Mouse (Mus musculus) limb, embryonic 10.5 days (tissue): ENCODE data around the gene Klhdc8a. TPM values are rescaled to one million over a fixed set of nuclear protein-coding genes. Genes with fewer than 3 reads are reported as not detected.
"Not testable (repeated sequence)": the region's sequence is repeated elsewhere in the genome, so short reads cannot be mapped to it uniquely, and the experiment has no call there.

Experiments used
- DNase-seq: peaks from one replicate; pipeline ENCODE4 v3.0.0-alpha.2; 2017; ENCODE audit warnings: low spot score
- H3K27ac ChIP-seq: fragments of 300-500 bp; sonication (generic); 2 replicates; pipeline ENCODE4 v1.5.1; 2016; ENCODE audit warnings: mild to moderate bottlenecking
- H3K27me3 ChIP-seq: fragments of 300-500 bp; sonication (generic); 2 replicates; pipeline ENCODE4 v1.6.1; 2016; ENCODE audit warnings: low read depth, mild to moderate bottlenecking; ENCODE audit not compliant: poor library complexity, severe bottlenecking
- H3K36me3 ChIP-seq: fragments of 300-500 bp; sonication (generic); 2 replicates; pipeline ENCODE4 v1.6.1; 2016; ENCODE audit warnings: mild to moderate bottlenecking, moderate library complexity
- H3K4me1 ChIP-seq: fragments of 300-500 bp; sonication (generic); 2 replicates; pipeline ENCODE4 v1.6.1; 2016
- H3K4me3 ChIP-seq: fragments of 300-500 bp; sonication (generic); 2 replicates; pipeline ENCODE4 v1.5.1; 2016; ENCODE audit warnings: mild to moderate bottlenecking, moderate library complexity
- H3K9me3 ChIP-seq: fragments of 300-500 bp; sonication (generic); replicated peaks from 2 replicates; pipeline ENCODE4 v1.6.1; 2016; ENCODE audit warnings: mild to moderate bottlenecking
- WGBS: fragments of 180-500 bp; shearing (Covaris S2); methylation state at CpG from one replicate; pipeline ENCODE4 v1.1.7; 2016; 5-methylcytosine and 5-hydroxymethylcytosine counted together
- polyA plus RNA-seq: library from polyadenylated mRNA; unstranded; fragments of >200 nt; fragmentation: Nextera tagmentation; extraction: Ambion mirVana; gene quantifications from 2 replicates; pipeline ENCODE4 v1.2.1, GENCODE M21; 2016

Klhdc8a gene
- polyA plus RNA-seq, 1 experiment from 2014 or later, result not detected

DNA sequence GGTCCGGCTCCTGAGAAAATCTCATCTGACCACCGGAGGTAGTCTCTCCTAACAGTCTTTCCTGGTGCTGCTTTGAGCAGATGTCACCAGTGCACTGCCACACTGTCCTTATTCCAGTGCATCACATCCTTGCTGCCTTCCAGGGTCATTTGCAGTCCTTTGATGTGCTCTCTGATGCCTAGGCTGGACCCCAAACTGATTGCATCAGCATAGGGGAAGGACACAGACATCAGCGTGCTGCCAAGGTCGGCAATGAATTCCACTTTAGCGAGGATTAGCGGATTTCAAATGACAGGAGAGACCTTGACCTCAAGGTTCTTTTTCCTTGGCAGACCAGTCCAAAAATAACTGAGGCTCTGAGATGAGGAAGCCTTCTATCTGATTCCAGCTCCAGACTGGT, 21.3 kb upstream of the Klhdc8a start:
- DNase-seq, result no peak
- no peaks in the 10 kb centered on the region for H3K36me3 ChIP-seq
- H3K4me3 ChIP-seq, result no peak overlapping the region
- no peak overlapping the region for H3K27ac ChIP-seq
- no peaks in the 10 kb centered on the region for H3K9me3 ChIP-seq
- H3K27me3 ChIP-seq, result no peaks in the 10 kb centered on the region
- H3K4me1 ChIP-seq, result no peaks in the 10 kb centered on the region
- 57% methylated on average over 6 of the region's 6 CpGs for WGBS

DNA sequence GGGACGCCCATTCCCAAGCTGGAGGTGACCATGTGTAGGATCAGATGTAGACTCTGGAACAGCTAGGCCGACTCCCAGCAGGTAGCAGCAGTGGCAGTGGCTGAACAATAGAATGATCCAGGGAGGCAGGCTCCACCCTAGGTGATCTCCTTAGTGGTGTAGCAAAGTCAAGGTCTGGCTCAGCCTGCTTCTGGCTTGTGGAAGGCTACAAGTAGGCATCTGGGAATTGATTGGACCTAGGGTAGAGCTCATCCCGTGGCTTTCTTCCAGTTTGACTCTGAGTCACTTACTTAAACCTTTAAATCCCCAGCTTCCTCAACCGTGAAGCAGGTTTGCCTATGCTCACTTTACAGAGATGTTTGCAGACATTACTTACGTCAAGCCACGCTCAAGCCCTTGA, 17.8 kb upstream of the Klhdc8a start:
- H3K27me3 ChIP-seq, H3K9me3 ChIP-seq, H3K4me1 ChIP-seq, DNase-seq, H3K27ac ChIP-seq, H3K4me3 ChIP-seq, H3K36me3 ChIP-seq: not testable (repeated sequence)
- 76% methylated on average over 6 of the region's 6 CpGs for WGBS

DNA sequence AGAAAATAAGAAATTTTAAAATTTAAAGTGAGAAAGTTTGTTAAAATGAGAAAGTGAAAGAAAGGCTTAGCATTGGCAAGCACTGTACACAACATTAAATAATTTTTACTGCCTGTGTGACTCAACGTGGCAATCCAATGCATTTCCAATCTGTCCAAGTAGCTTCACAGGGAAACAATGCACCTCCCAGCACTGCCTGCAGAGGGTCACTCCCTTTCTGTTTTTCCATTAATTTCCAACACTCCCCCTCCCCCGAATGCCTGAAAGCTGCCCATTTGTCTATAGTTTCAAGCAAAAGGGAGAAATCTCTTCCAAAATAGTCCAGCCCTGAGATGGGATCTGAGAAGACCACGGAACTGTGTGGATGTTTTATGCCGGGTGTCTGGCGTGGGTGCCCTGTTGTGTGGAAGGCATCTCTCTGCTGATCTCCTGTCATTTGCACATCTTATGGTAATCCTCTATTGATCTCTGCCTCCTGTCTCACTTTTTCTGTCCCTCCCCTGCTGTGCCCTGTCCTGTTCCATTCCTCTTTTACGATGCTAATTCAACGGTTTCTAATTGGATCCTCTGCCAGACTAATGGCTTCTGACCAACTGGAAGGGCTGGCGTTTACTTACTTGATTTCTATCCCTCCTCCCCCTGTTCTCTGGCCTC, 16.8 kb upstream of the Klhdc8a start:
- no peaks in the 10 kb centered on the region for H3K27me3 ChIP-seq
- no peak for DNase-seq
- no peaks in the 10 kb centered on the region for H3K9me3 ChIP-seq
- no peak overlapping the region for H3K27ac ChIP-seq
- H3K4me1 ChIP-seq, result no peaks in the 10 kb centered on the region
- H3K36me3 ChIP-seq, result no peaks in the 10 kb centered on the region
- H3K4me3 ChIP-seq, result no peak overlapping the region
- 19% methylated on average over 8 of the region's 8 CpGs for WGBS

DNA sequence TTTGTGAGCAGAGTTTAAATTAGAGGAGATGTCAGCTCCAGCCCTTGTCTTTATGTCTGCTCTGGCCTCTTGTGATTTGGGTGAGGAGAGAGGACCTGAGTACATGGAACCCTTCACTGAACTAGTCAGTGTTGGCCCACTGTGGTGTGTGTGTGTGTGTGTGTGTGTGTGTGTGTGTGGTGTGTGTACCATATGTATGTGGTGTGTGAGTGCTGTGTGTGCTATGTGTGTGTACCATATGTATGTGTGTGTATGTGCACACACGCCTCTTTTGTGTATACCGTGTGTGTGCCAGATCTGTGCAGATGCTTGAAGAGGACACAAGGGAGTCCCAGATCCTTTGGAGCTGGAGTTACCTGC, 16.3 kb upstream of the Klhdc8a start:
- Histone ChIP-seq H3K9me3 (no peaks in the 10 kb centered on the region), H3K27me3 (0 out of 2 replicates have a peak, but pooled peaks cover 1% of the 10 kb centered on the region), H3K36me3 (no peaks in the 10 kb centered on the region), H3K4me3 (no peak overlapping the region), H3K4me1 (no peaks in the 10 kb centered on the region), H3K27ac (no peak overlapping the region)
- no peak for DNase-seq
- 88% methylated on average over 2 of the region's 2 CpGs for WGBS

DNA sequence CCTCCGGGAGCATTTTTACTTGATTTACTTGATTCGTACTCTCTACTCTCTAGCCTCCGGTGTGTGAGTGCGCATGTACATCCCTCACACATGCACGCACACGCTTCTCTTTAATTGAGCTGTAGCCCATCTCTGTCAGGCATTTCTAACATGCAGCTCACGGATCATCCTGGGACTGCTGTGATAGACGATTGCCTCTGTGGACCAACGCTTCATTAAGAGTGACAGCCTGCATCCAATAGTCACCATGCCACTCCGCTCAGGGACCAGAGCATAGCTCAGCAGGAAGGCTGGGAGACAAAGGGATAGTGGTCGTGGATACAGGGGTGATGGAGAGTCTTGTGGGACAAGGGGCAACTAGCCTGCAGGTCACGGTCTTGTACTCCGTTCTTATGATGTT, 15.4 kb upstream of the Klhdc8a start:
- Histone ChIP-seq H3K4me3 (no peak overlapping the region), H3K27ac (no peak overlapping the region), H3K27me3 (peaks cover 8% of the 10 kb centered on the region; the same call in 1 of the 2 replicates), H3K4me1 (0 out of 2 replicates have a peak, but pooled peaks cover under 1% of the 10 kb centered on the region), H3K36me3 (no peaks in the 10 kb centered on the region), H3K9me3 (no peaks in the 10 kb centered on the region)
- 79% methylated on average over 13 of the region's 13 CpGs for WGBS
- DNase-seq, result no peak

DNA sequence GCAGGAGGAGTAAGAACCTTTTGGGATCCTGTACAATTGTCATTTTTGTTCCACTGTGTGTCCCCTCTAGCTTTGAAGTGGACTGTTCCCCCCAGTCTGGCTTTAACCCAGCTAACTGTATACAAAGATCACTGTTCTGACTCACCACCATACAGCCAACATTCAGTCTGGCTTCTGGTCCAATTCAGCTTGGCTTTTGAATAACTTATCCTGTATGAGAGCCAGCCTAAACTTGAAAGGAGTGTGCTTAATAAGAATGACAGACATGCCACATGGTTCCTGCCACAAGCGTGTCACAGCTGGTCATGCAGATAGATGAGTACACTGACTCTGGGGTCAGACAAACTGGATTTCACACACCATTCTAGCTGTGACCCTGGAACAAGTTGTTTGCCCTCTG, 11.7 kb upstream of the Klhdc8a start:
- Histone ChIP-seq H3K4me1 (peaks cover 20% of the 10 kb centered on the region), H3K9me3 (no peaks in the 10 kb centered on the region), H3K4me3 (no peak overlapping the region), H3K27me3 (peaks cover 24% of the 10 kb centered on the region), H3K36me3 (no peaks in the 10 kb centered on the region), H3K27ac (no peak overlapping the region)
- DNase-seq, result no peak
- 88% methylated on average over 1 of the region's 1 CpGs for WGBS

DNA sequence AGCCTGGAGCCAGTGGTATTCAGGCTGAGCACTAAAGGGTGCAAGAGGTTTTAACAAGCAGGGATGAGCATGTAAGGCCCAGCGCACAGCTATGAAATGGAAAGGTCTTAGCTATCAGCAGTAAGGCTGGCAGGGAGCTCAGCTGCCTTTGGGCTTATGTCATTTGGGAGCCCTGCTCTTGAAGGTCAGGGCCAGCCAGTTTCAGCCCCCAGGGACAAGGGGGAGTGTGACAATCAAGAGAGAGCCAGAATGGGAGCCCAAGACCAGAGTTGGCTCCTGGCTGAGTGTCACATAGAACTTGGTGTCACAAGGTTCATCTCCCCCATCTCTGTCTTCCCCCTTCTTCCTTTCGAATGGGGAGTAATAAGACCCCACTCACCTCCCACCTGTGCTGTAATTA, 11.0 kb upstream of the Klhdc8a start:
- Histone ChIP-seq H3K4me1 (peaks cover 27% of the 10 kb centered on the region), H3K27me3 (peaks cover 24% of the 10 kb centered on the region), H3K27ac (no peak overlapping the region), H3K36me3 (no peaks in the 10 kb centered on the region), H3K4me3 (no peak overlapping the region), H3K9me3 (no peaks in the 10 kb centered on the region)
- 80% methylated on average over 2 of the region's 2 CpGs for WGBS
- no peak for DNase-seq

DNA sequence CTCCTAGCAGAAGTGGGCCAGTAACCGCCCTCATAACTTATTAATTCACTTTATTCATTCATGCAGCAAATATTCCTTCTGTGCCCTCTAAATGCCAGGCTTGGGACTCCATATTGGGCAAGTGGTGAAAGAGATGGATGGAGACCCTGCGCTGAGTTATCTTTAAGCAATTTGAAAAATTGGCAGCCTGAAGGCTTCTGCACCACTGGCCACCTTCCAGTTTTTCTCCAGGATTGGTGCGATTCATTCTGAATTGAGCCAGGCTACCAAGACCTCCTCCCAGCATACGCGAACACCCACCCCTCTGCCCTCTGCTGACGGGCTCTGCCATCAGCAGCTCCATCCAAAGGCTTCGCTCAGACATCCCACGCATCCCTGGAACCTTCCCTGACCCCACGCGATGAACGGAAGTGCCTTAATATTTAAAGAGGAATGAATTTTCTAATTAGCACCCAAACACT, 10.4 kb upstream of the Klhdc8a start:
- Histone ChIP-seq H3K36me3 (no peaks in the 10 kb centered on the region), H3K4me3 (no peak overlapping the region)
- no peak for DNase-seq

DNA sequence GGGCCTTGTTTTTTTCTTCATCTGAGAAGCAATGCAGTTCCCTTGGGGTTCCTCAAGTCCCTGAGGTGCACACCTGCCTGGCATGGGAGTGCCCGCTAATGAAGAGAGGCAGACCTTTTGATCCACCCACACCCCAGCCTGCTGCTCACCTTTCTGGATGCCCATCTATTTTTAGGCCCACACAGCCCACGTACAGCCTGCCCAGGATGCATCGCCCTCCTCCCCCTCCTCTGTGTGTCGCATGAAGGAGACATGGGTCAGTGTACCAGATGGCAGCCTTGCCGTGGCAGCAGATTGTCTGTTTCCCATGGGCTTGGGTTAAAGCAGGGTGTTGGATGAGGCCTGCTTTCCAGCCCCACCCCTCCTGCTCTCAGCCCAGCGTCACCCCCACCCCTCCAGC, 8.5 kb upstream of the Klhdc8a start:
- Histone ChIP-seq H3K27me3 (peaks cover 32% of the 10 kb centered on the region), H3K4me3 (no peak overlapping the region), H3K9me3 (no peaks in the 10 kb centered on the region), H3K36me3 (no peaks in the 10 kb centered on the region), H3K4me1 (peaks cover 36% of the 10 kb centered on the region), H3K27ac (no peak overlapping the region)
- 82% methylated on average over 6 of the region's 6 CpGs for WGBS
- DNase-seq, result no peak

More for the DNA sequence above, 10.4 kb upstream of the Klhdc8a start:
- no peaks in the 10 kb centered on the region for H3K9me3 ChIP-seq
- peaks cover 32% of the 10 kb centered on the region for H3K4me1 ChIP-seq
- no peak overlapping the region for H3K27ac ChIP-seq
- H3K27me3 ChIP-seq, result peaks cover 24% of the 10 kb centered on the region
- 17% methylated on average over 11 of the region's 11 CpGs for WGBS

DNA sequence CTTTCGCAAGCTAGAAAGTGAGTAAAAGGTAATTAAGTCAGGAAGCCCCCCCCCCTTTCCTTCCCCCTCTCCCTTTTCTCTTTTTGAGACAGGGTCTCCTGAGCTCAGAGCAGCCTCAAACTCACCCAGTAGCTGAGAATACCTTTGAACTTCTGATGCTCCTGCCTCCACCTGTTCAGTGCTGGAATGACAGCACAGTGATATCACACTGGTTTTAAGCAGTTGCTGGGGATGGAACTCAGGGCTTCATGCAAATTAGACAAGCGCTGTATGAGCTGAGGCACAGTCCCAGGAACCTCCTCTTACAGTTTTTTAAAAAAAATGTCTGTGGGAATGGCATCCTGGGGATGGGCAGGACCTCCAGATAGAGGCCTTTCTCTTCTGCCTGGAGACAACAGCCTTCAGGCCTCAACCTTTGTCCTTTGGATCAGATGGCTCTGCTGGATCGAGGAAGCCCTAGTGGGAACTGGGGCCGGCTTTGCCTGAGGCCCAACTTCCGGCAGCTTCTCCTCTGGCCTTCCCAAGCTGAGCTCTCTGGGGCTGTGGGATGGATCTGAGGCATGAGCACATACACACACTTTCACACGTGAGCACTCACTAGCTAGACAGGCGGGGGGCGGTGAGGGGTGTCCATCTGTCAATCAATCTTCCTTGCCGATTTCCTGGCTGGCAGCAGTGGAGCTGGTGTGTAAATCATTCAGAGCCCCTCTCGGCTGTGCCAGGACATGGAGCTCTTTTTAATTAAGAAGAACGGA, 7.3 kb upstream of the Klhdc8a start:
- Histone ChIP-seq H3K4me1 (peaks cover 36% of the 10 kb centered on the region), H3K27me3 (peaks cover 43% of the 10 kb centered on the region), H3K27ac (peak overlapping the region; percentile 56), H3K9me3 (no peaks in the 10 kb centered on the region), H3K36me3 (no peaks in the 10 kb centered on the region), H3K4me3 (no peak overlapping the region)
- no peak for DNase-seq
- 29% methylated on average over 11 of the region's 11 CpGs for WGBS

DNA sequence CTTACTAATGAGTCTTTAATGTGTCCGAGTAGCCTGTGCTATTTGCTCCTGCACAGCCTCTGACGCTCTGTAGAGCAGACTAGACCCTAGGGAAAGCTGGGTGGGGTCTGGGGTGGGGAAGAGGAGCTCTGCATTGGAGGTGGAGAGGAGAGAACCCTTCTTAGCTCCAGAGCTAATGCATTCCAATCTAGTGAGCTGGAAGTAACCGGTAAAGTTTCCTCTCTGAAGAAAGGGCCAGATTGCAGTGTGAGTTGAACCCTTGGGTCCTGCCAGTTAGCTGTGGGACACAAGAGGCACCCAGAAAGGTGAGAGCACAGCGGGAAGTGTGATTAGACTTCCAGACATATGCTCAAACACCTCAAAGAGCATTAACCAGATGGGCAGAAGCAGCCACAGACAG, 6.7 kb upstream of the Klhdc8a start:
- H3K27ac ChIP-seq, result peak overlapping the region; percentile 56
- H3K9me3 ChIP-seq, result no peaks in the 10 kb centered on the region
- 27% methylated on average over 4 of the region's 4 CpGs for WGBS
- no peaks in the 10 kb centered on the region for H3K36me3 ChIP-seq
- no peak overlapping the region for H3K4me3 ChIP-seq
- H3K27me3 ChIP-seq, result peaks cover 49% of the 10 kb centered on the region
- no peak for DNase-seq
- H3K4me1 ChIP-seq, result peaks cover 36% of the 10 kb centered on the region

DNA sequence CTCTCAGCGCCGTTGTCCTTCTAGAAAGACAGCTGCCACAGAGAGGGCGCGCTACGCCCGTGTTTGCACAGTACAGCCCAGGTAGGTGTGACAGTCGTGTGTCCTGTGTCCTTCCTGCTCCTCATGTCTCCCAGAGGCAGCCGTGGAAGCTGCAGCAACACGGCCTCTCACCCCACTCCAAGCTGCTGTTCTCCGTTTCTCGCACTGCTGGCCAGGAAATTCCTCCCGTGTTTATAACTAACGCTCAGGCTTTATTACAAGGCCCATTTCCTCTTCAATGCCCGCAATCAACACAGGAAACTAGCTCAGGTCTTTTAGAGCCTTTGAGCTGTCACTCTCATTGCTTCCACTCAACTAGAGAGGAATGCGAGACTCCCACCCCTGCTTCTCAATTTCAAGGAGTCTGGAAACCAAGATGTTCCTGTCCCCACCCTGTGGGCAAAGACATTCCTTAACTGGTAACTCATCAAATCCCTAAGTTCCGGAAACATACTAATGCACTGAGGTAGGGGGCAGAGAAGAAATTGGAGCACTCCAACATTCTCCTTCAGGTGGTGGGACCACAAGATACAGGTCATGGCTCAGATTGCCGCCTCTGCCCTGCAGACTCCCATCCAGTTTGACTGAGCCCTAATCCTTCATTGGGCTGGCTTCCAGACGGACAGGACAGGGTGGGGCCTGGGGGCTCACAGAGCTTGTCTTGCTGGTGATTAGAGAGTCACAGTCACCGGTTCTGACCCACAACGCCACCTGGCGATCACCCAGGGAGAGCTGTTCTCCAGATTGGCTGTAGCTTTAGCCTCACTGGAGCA, 5.9 kb upstream of the Klhdc8a start:
- DNase-seq, result no peak
- Histone ChIP-seq H3K4me1 (peaks cover 36% of the 10 kb centered on the region), H3K36me3 (no peaks in the 10 kb centered on the region), H3K9me3 (no peaks in the 10 kb centered on the region), H3K4me3 (no peak overlapping the region), H3K27ac (peak overlapping the region; percentile 53; the same call in 1 of the 2 replicates), H3K27me3 (peaks cover 52% of the 10 kb centered on the region)
- WGBS, result 40% methylated on average over 21 of the region's 21 CpGs

DNA sequence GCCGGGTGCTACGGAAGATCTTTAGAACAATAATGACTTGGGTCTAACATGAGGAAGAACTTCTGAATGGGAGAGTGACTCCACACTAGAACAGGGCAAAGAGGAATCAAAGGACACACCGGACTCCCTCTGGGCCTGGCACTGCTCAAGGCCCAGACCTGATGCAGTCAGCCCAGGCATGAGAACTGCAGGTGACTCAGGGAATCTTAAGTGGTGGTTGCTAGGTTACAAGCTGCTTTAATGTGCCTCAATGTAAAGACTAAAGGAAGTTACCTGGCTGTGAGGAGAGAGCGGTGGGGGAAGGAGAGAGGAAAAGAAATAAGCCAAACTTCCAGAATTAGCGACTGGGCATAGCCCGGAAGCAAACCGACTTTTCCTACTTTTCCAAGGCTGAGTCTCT, 2.9 kb upstream of the Klhdc8a start:
- H3K4me1 ChIP-seq, result peaks cover 41% of the 10 kb centered on the region
- no peak overlapping the region for H3K27ac ChIP-seq
- DNase-seq, result no peak
- no peaks in the 10 kb centered on the region for H3K36me3 ChIP-seq
- no peak overlapping the region for H3K4me3 ChIP-seq
- peaks cover 63% of the 10 kb centered on the region for H3K27me3 ChIP-seq
- WGBS, result 72% methylated on average over 7 of the region's 7 CpGs
- H3K9me3 ChIP-seq, result no peaks in the 10 kb centered on the region
